Mouse (Mus musculus) liver, embryonic 14.5 days (tissue): ENCODE data around the gene Tmem132d.

ENCODE experiments used
- CTCF ChIP-seq: IDR thresholded peaks from 2 replicates; pipeline ENCODE4 v1.5.1; 2016; ENCODE audit warnings: antibody characterized with exemption, low read depth, control low read depth
- EP300 ChIP-seq: IDR thresholded peaks from 2 replicates; pipeline ENCODE4 v1.6.1; 2016; ENCODE audit warnings: antibody characterized with exemption, low read depth

DNA sequence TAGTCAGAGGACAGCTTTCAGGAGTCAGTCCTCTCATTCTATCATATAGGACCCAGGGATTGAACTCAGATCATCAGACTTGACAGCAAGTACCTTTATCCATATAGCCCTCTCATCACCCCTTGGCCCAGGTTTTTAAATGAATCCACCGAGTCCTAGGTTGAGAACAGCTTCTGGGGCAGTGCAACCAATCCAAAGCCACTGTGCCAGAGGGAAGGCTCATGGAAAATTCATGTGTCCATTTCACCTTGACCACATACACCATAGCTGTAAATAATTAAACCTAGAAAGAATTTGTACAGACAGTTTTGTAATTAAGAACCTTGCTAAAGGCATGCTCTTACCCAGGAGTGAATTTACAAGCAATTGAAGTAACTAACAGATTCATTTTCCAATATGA, 580.6 kb downstream of the Tmem132d start:
- TF ChIP-seq CTCF (no peak), EP300 (no peak)
